Mouse (Mus musculus): ENCODE measurements around the gene Tbc1d22a. TPM values are rescaled to one million over a fixed set of nuclear protein-coding genes. Genes with fewer than 3 reads are reported as not detected.
A peak's percentile ranks its signal among the peaks of the same experiment; 100 is the strongest.

The Tbc1d22a gene
- polyA plus RNA-seq, 1 experiment from 2014 or later, result 15.3 TPM

GRCm38 (mm10) chr15:86487359-86487758 lies 273.1 kb downstream of the Tbc1d22a start:
- ATAC-seq, result no peak
- no peaks in the 10 kb centered on the region for H3K9me3 ChIP-seq (ENCODE audit: control insufficient read depth)
- 74% methylated on average over 5 of the region's 5 CpGs for WGBS
- no peak overlapping the region for H3K4me2 ChIP-seq (replicated peaks; ENCODE audit: low read depth)
- H3K27ac ChIP-seq (ENCODE audit: low read depth, low read length), result no peak overlapping the region
- H3K4me1 ChIP-seq (replicated peaks; ENCODE audit: control insufficient read depth, insufficient read depth, low read length), result no peaks in the 10 kb centered on the region
- H3K4me3 ChIP-seq (ENCODE audit: low read depth, low read length), result no peak overlapping the region
- H3K9ac ChIP-seq (ENCODE audit: low read depth, low read length), result no peak overlapping the region
- no peak for TF ChIP-seq CTCF (IDR thresholded peaks at IDR 0.05; ENCODE audit: low read depth)
- H3K27me3 ChIP-seq (replicated peaks; ENCODE audit: control insufficient read depth, insufficient read depth, low read length), result no peaks in the 10 kb centered on the region
- no peaks in the 10 kb centered on the region for H3K36me3 ChIP-seq (ENCODE audit: control insufficient read depth, insufficient read depth)

GRCm38 (mm10) chr15:86491434-86492099 lies 277.3 kb downstream of the Tbc1d22a start:
- Histone ChIP-seq H3K9me3 (ENCODE audit: control insufficient read depth) (no peaks in the 10 kb centered on the region), H3K4me3 (ENCODE audit: low read depth, low read length) (no peak overlapping the region), H3K4me1 (replicated peaks; ENCODE audit: control insufficient read depth, insufficient read depth, low read length) (no peaks in the 10 kb centered on the region), H3K4me2 (replicated peaks; ENCODE audit: low read depth) (no peak overlapping the region), H3K9ac (ENCODE audit: low read depth, low read length) (no peak overlapping the region), H3K36me3 (ENCODE audit: control insufficient read depth, insufficient read depth) (no peaks in the 10 kb centered on the region), H3K27me3 (replicated peaks; ENCODE audit: control insufficient read depth, insufficient read depth, low read length) (no peaks in the 10 kb centered on the region), H3K27ac (ENCODE audit: low read depth, low read length) (no peak overlapping the region)
- no peak for TF ChIP-seq CTCF (IDR thresholded peaks at IDR 0.05; ENCODE audit: low read depth)
- ATAC-seq, result no peak
- whole genome bisulfite sequencing, result 84% methylated on average over 12 of the region's 12 CpGs

GRCm38 (mm10) chr15:86492636-86493035 lies 278.4 kb downstream of the Tbc1d22a start:
- Histone ChIP-seq H3K9ac (ENCODE audit: low read depth, low read length) (no peak overlapping the region), H3K9me3 (ENCODE audit: control insufficient read depth) (no peaks in the 10 kb centered on the region), H3K27me3 (replicated peaks; ENCODE audit: control insufficient read depth, insufficient read depth, low read length) (no peaks in the 10 kb centered on the region), H3K4me1 (replicated peaks; ENCODE audit: control insufficient read depth, insufficient read depth, low read length) (no peaks in the 10 kb centered on the region), H3K27ac (ENCODE audit: low read depth, low read length) (no peak overlapping the region), H3K4me3 (ENCODE audit: low read depth, low read length) (no peak overlapping the region), H3K36me3 (ENCODE audit: control insufficient read depth, insufficient read depth) (no peaks in the 10 kb centered on the region), H3K4me2 (replicated peaks; ENCODE audit: low read depth) (no peak overlapping the region)
- TF ChIP-seq CTCF (IDR thresholded peaks at IDR 0.05; ENCODE audit: low read depth), result no peak
- WGBS, result 70% methylated on average over 5 of the region's 5 CpGs
- ATAC-seq, result no peak

GRCm38 (mm10) chr15:86496209-86496608 lies 281.9 kb downstream of the Tbc1d22a start:
- Histone ChIP-seq H3K9me3 (ENCODE audit: control insufficient read depth) (no peaks in the 10 kb centered on the region), H3K4me3 (ENCODE audit: low read depth, low read length) (no peak overlapping the region), H3K4me2 (replicated peaks; ENCODE audit: low read depth) (no peak overlapping the region), H3K27me3 (replicated peaks; ENCODE audit: control insufficient read depth, insufficient read depth, low read length) (no peaks in the 10 kb centered on the region), H3K27ac (ENCODE audit: low read depth, low read length) (no peak overlapping the region), H3K36me3 (ENCODE audit: control insufficient read depth, insufficient read depth) (no peaks in the 10 kb centered on the region), H3K4me1 (replicated peaks; ENCODE audit: control insufficient read depth, insufficient read depth, low read length) (no peaks in the 10 kb centered on the region), H3K9ac (ENCODE audit: low read depth, low read length) (no peak overlapping the region)
- ATAC-seq, result no peak
- 84% methylated on average over 4 of the region's 4 CpGs for WGBS
- no peak for TF ChIP-seq CTCF (IDR thresholded peaks at IDR 0.05; ENCODE audit: low read depth)

- WGBS, result 93% methylated on average over 7 of the region's 7 CpGs
- no peak for TF ChIP-seq CTCF (IDR thresholded peaks at IDR 0.05; ENCODE audit: low read depth)
- Histone ChIP-seq H3K4me2 (replicated peaks; ENCODE audit: low read depth) (no peak overlapping the region), H3K4me1 (replicated peaks; ENCODE audit: control insufficient read depth, insufficient read depth, low read length) (no peaks in the 10 kb centered on the region), H3K27me3 (replicated peaks; ENCODE audit: control insufficient read depth, insufficient read depth, low read length) (no peaks in the 10 kb centered on the region), H3K36me3 (ENCODE audit: control insufficient read depth, insufficient read depth) (no peaks in the 10 kb centered on the region), H3K9ac (ENCODE audit: low read depth, low read length) (no peak overlapping the region), H3K4me3 (ENCODE audit: low read depth, low read length) (no peak overlapping the region), H3K9me3 (ENCODE audit: control insufficient read depth) (no peaks in the 10 kb centered on the region), H3K27ac (ENCODE audit: low read depth, low read length) (no peak overlapping the region)
- ATAC-seq, result no peak
These were observed 282.4 kb downstream of the Tbc1d22a start for GRCm38 (mm10) chr15:86496646-86497045.

- H3K27me3 ChIP-seq (replicated peaks; ENCODE audit: control insufficient read depth, insufficient read depth, low read length), result no peaks in the 10 kb centered on the region
- no peaks in the 10 kb centered on the region for H3K9me3 ChIP-seq (ENCODE audit: control insufficient read depth)
- H3K4me1 ChIP-seq (replicated peaks; ENCODE audit: control insufficient read depth, insufficient read depth, low read length), result no peaks in the 10 kb centered on the region
- no peak for TF ChIP-seq CTCF (IDR thresholded peaks at IDR 0.05; ENCODE audit: low read depth)
- no peaks in the 10 kb centered on the region for H3K36me3 ChIP-seq (ENCODE audit: control insufficient read depth, insufficient read depth)
- no peak overlapping the region for H3K9ac ChIP-seq (ENCODE audit: low read depth, low read length)
- H3K4me2 ChIP-seq (replicated peaks; ENCODE audit: low read depth), result no peak overlapping the region
- H3K4me3 ChIP-seq (ENCODE audit: low read depth, low read length), result no peak overlapping the region
- no peak overlapping the region for H3K27ac ChIP-seq (ENCODE audit: low read depth, low read length)
- ATAC-seq, result peak; percentile 55
These were observed 286.3 kb downstream of the Tbc1d22a start for GRCm38 (mm10) chr15:86500536-86500935.

- ATAC-seq, result no peak
- no peaks in the 10 kb centered on the region for H3K36me3 ChIP-seq (ENCODE audit: control insufficient read depth, insufficient read depth)
- H3K27me3 ChIP-seq (replicated peaks; ENCODE audit: control insufficient read depth, insufficient read depth, low read length), result no peaks in the 10 kb centered on the region
- WGBS, result 60% methylated on average over 10 of the region's 10 CpGs
- no peak overlapping the region for H3K4me3 ChIP-seq (ENCODE audit: low read depth, low read length)
- H3K4me1 ChIP-seq (replicated peaks; ENCODE audit: control insufficient read depth, insufficient read depth, low read length), result no peaks in the 10 kb centered on the region
- no peaks in the 10 kb centered on the region for H3K9me3 ChIP-seq (ENCODE audit: control insufficient read depth)
- H3K27ac ChIP-seq (ENCODE audit: low read depth, low read length), result no peak overlapping the region
- no peak for TF ChIP-seq CTCF (IDR thresholded peaks at IDR 0.05; ENCODE audit: low read depth)
- no peak overlapping the region for H3K4me2 ChIP-seq (replicated peaks; ENCODE audit: low read depth)
- H3K9ac ChIP-seq (ENCODE audit: low read depth, low read length), result no peak overlapping the region
These were observed 289.2 kb downstream of the Tbc1d22a start for GRCm38 (mm10) chr15:86503413-86503812.

Data from intestine, postnatal 0 days (tissue).